Mouse (Mus musculus): ENCODE measurements around the gene Tnfaip8l1. TPM values are rescaled to one million over a fixed set of nuclear protein-coding genes. Genes with fewer than 3 reads are reported as not detected.

Tnfaip8l1 gene
- total and polyA plus RNA-seq, 3 experiments, result 4.0 to 5.5 TPM; not detected in 1

DNA sequence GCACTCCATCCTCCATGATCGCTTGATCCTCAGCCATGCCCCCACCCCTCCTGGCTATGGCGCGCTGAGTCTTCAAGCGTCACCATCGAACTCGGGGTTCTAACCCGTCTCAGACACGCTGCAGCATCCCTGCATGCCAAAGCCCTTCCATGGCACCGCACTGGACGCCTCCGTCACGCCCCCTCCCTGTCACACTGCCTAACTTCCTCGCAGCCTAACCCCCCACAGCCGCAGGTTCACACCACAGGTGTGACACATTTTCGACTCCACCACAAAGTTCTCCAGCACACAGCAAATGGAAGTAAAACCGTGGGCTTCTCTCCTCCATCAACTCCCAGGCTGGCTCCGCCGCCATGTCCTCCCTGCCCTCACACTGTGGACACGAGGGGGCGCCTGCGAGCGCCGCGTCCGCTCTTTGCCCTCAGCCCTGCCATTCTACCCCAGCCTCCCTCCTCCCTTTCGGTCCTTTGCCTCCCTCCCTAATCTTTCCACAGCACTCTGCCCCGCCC, 27.8 kb upstream of the Tnfaip8l1 start:
- Histone ChIP-seq H3K36me3 (ENCODE audit: control insufficient read depth in 1 of 2, insufficient read depth in 2 of 2, low read length in 2 of 2) (peaks cover 0 to 2% of the 10 kb centered on the region in 2 experiments; a peak in 1 of 4 replicates), H3K27ac (ENCODE audit: control insufficient read depth, low read depth, low read length) (no peak overlapping the region), H3K27me3 (ENCODE audit: control insufficient read depth in 1 of 2, insufficient read depth in 2 of 2, low read length in 2 of 2) (no peaks in the 10 kb centered on the region), H3K4me3 (ENCODE audit: control insufficient read depth in 1 of 2, insufficient read depth in 1 of 2, low read depth in 2 of 2, low read length in 2 of 2) (peak overlapping the region; percentile 45 to 52), H3K4me1 (ENCODE audit: control insufficient read depth in 1 of 2, insufficient read depth in 2 of 2, low read length in 2 of 2) (peaks cover 0 to 3% of the 10 kb centered on the region in 2 experiments; a peak in 2 of 4 replicates), H3K9ac (ENCODE audit: control insufficient read depth, low read depth, low read length, poor library complexity, severe bottlenecking) (peak overlapping the region; percentile 26; the same call in 1 of the 2 replicates), H3K9me3 (replicated peaks; ENCODE audit: insufficient read depth, low read length) (no peaks in the 10 kb centered on the region), H3K79me2 (ENCODE audit: control insufficient read depth, insufficient read depth, low read length, poor library complexity) (peaks cover 3% of the 10 kb centered on the region; the same call in 1 of the 2 replicates)
- TF ChIP-seq CHD1 (IDR thresholded peaks at IDR 0.05; ENCODE audit: low read depth, low read length), result no peak
- peak; percentile 86 to 95 (median 88) for TF ChIP-seq CTCF (IDR thresholded peaks at IDR 0.05 in 2 of 3, conservative IDR thresholded peaks at IDR 0.05 in 1 of 3; ENCODE audit: control insufficient read depth in 1 of 3, insufficient read depth in 1 of 3, low read depth in 2 of 3, low read length in 3 of 3, poor library complexity in 1 of 3, severe bottlenecking in 1 of 3)
- TF ChIP-seq TAL1 (IDR thresholded peaks at IDR 0.05; ENCODE audit: low read length), result no peak
- TF ChIP-seq MYC (IDR thresholded peaks at IDR 0.05; ENCODE audit: low read depth, low read length), result no peak
- no peak for TF ChIP-seq E2F4 (IDR thresholded peaks at IDR 0.05; ENCODE audit: borderline replicate concordance, low read depth, low read length)
- peak; percentile 29; the same call in 1 of the 2 replicates for TF ChIP-seq RAD21 (IDR thresholded peaks at IDR 0.05; ENCODE audit: low read depth, low read length)
- no peak for TF ChIP-seq NRF1 (IDR thresholded peaks at IDR 0.05; ENCODE audit: insufficient read depth, low read depth, low read length, poor library complexity, severe bottlenecking)
- TF ChIP-seq MAZ (IDR thresholded peaks at IDR 0.05; ENCODE audit: low read depth, low read length), result peak; percentile 58; the same call in 1 of the 2 replicates
- no peak for TF ChIP-seq MXI1 (IDR thresholded peaks at IDR 0.05; ENCODE audit: low read depth, low read length)
- no peak for TF ChIP-seq TCF12 (IDR thresholded peaks at IDR 0.05; ENCODE audit: low read depth, low read length)
- peak; percentile 81 for TF ChIP-seq SMC3 (IDR thresholded peaks at IDR 0.05; ENCODE audit: low read depth, low read length)
- no peak for TF ChIP-seq KAT2A (conservative IDR thresholded peaks at IDR 0.05; ENCODE audit: low read depth, low read length)
- no peak for TF ChIP-seq MYB (IDR thresholded peaks at IDR 0.05; ENCODE audit: low read depth, low read length)
- peak; percentile 73 for DNase-seq (ENCODE audit: low read depth, low spot score)

DNA sequence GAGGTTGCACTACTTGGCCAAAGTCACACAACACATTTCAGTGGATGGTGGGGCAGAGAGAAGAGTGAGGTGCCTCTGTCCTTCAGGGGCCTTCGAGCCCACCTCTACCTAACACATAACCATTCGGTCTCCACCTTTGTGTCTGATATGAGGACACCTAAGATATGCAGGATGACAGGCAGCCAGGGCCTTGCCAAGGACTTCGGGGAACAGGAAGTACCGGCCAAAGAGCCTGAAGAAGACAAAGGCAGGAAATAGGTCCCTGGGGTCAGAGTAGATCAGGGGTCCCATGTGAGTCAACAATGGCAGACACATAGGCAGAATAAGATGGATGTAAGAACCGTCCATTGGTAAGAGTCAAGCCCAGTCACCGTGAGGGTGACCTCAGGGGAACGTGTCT, 25.7 kb upstream of the Tnfaip8l1 start:
- Histone ChIP-seq H3K79me2 (ENCODE audit: control insufficient read depth, insufficient read depth, low read length, poor library complexity) (peaks cover 6% of the 10 kb centered on the region; the same call in 1 of the 2 replicates), H3K9me3 (replicated peaks; ENCODE audit: insufficient read depth, low read length) (no peaks in the 10 kb centered on the region), H3K9ac (ENCODE audit: control insufficient read depth, low read depth, low read length, poor library complexity, severe bottlenecking) (no peak overlapping the region), H3K36me3 (ENCODE audit: control insufficient read depth in 1 of 2, insufficient read depth in 2 of 2, low read length in 2 of 2) (peaks cover 0 to 2% of the 10 kb centered on the region in 2 experiments; a peak in 1 of 4 replicates), H3K27me3 (ENCODE audit: control insufficient read depth in 1 of 2, insufficient read depth in 2 of 2, low read length in 2 of 2) (no peaks in the 10 kb centered on the region), H3K4me3 (ENCODE audit: control insufficient read depth in 1 of 2, insufficient read depth in 1 of 2, low read depth in 2 of 2, low read length in 2 of 2) (no peak overlapping the region), H3K27ac (ENCODE audit: control insufficient read depth, low read depth, low read length) (no peak overlapping the region), H3K4me1 (ENCODE audit: control insufficient read depth in 1 of 2, insufficient read depth in 2 of 2, low read length in 2 of 2) (peaks cover 0 to 8% of the 10 kb centered on the region in 2 experiments; a peak in 3 of 4 replicates)
- DNase-seq (ENCODE audit: low read depth, low spot score), result no peak
- no peak for TF ChIP-seq MAFK (IDR thresholded peaks at IDR 0.05; ENCODE audit: borderline replicate concordance, low read depth, low read length)
- no peak for TF ChIP-seq USF1 (IDR thresholded peaks at IDR 0.05; ENCODE audit: low read depth, low read length)
